Mouse (Mus musculus) brown adipose tissue, adult 24 weeks (tissue): Measurements from ENCODE around the gene Tnnt1. TPM values are rescaled to one million over a fixed set of nuclear protein-coding genes. Genes with fewer than 3 reads are reported as not detected.
"Not testable (repeated sequence)": the region's sequence is repeated elsewhere in the genome, so short reads cannot be mapped to it uniquely, and the experiment has no call there.

Experiments
- H3K27ac ChIP-seq: fragments of 200-500 bp; replicated peaks from 2 replicates; pipeline ENCODE4 v1.5.1; 2012; ENCODE audit warnings: low read depth, mild to moderate bottlenecking, low read length
- H3K4me1 ChIP-seq: fragments of 200-500 bp; 2 replicates; pipeline ENCODE4 v1.6.1; 2012; ENCODE audit warnings: low read length, mixed read lengths; ENCODE audit not compliant: control insufficient read depth, insufficient read depth, insufficient read length
- H3K4me3 ChIP-seq: fragments of 200-500 bp; 2 replicates; pipeline ENCODE4 v1.5.1; 2012; ENCODE audit warnings: low read depth, mild to moderate bottlenecking, low read length, moderate library complexity; ENCODE audit not compliant: insufficient read depth
- polyA plus RNA-seq: library from polyadenylated mRNA; stranded (reverse); fragments of >200 nt; gene quantifications from 2 replicates; pipeline ENCODE4 v1.2.4, GENCODE M21; 2012; ENCODE audit not compliant: missing spikeins, insufficient read depth, insufficient read length

Tnnt1 gene
- polyA plus RNA-seq = 25.6 and 40.1 TPM in 2 replicates

- Histone ChIP-seq H3K4me3 (no peak within 1 kb of the TSS), H3K4me1 (no peaks in the 10 kb centered on the region), H3K27ac (no peak within 1 kb of the TSS)
Observed at GRCm38 (mm10) chr7:4516332-4517050, at the start of gene Tnnt1. Tnnt1 (minus strand) TSS chr7:4516382.

GRCm38 (mm10) chr7:4562660-4563059 is 46.5 kb upstream of the Tnnt1 start:
- no peaks in the 10 kb centered on the region for H3K4me1 ChIP-seq
- no peak overlapping the region for H3K4me3 ChIP-seq
- H3K27ac ChIP-seq = no peak overlapping the region

GRCm38 (mm10) chr7:4557167-4557560 is 41.0 kb upstream of the Tnnt1 start:
- Histone ChIP-seq H3K27ac (no peak overlapping the region), H3K4me1 (no peaks in the 10 kb centered on the region), H3K4me3 (no peak overlapping the region)

GRCm38 (mm10) chr7:4556256-4557166 is 40.3 kb upstream of the Tnnt1 start:
- H3K4me3 ChIP-seq = no peak overlapping the region
- no peak overlapping the region for H3K27ac ChIP-seq
- no peaks in the 10 kb centered on the region for H3K4me1 ChIP-seq

- Histone ChIP-seq H3K4me1 (no peaks in the 10 kb centered on the region), H3K4me3 (no peak within 1 kb of the TSS), H3K27ac (no peak within 1 kb of the TSS)
Observed at GRCm38 (mm10) chr7:4547221-4547641, 31.0 kb upstream of the Tnnt1 start, which contains the start of gene Syt5. Syt5 (minus strand) TSS chr7:4547541.

GRCm38 (mm10) chr7:4546591-4547131 is 30.5 kb upstream of the Tnnt1 start:
- H3K4me3 ChIP-seq = no peak overlapping the region

DNA sequence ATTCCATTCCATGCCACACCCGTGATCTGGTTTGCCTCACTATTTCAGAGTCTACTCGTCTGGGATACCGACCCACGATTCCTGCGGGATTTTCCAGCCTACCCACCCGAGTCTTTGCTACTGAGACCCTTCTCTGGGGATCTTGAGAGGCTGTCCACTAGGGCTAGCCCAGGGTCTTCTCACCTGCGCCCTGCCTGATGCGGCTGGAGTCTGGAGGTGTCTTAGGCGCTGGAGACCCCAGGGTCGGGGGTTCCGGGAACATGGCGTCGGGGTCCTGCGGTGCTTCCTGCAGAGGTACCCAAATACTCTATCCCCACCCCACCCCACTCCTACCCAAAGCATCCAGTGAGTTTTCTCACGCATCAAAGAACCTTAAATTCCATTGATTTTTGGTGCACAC is 29.9 kb upstream of the Tnnt1 start:
- H3K27ac ChIP-seq = no peak overlapping the region
- no peaks in the 10 kb centered on the region for H3K4me1 ChIP-seq
- no peak overlapping the region for H3K4me3 ChIP-seq

More at GRCm38 (mm10) chr7:4546591-4547131, 30.5 kb upstream of the Tnnt1 start:
- Histone ChIP-seq H3K4me1 (no peaks in the 10 kb centered on the region), H3K27ac (no peak overlapping the region)

- no peak overlapping the region for H3K4me3 ChIP-seq
- no peaks in the 10 kb centered on the region for H3K4me1 ChIP-seq
- no peak overlapping the region for H3K27ac ChIP-seq
Observed at GRCm38 (mm10) chr7:4542013-4542412, 25.8 kb upstream of the Tnnt1 start.

- Histone ChIP-seq H3K4me1 (no peaks in the 10 kb centered on the region), H3K4me3 (no peak overlapping the region), H3K27ac (no peak overlapping the region)
Observed at GRCm38 (mm10) chr7:4541344-4541743, 25.2 kb upstream of the Tnnt1 start.

DNA sequence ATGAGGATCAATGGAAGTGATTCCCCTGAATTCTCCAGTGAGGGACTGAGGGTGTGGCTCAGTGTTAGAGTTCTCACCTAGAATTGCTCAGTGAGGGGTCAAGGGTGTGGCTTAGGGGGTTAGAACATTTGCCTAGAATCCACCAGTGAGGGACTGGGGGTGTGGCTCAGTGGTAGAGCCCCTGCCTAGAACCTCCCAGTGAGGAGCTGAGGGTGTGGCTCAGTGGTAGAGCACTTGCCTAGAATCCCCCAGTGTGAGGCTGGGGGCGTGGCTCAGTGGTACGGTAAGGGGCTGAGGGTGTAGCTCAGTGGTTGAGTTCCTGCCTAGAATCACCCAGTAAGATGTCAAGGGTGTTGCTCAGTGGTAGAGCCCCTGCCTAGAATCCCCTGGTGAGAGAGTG is 22.8 kb upstream of the Tnnt1 start:
- H3K4me1 ChIP-seq = no peaks in the 10 kb centered on the region
- H3K4me3 ChIP-seq = no peak overlapping the region
- no peak overlapping the region for H3K27ac ChIP-seq

DNA sequence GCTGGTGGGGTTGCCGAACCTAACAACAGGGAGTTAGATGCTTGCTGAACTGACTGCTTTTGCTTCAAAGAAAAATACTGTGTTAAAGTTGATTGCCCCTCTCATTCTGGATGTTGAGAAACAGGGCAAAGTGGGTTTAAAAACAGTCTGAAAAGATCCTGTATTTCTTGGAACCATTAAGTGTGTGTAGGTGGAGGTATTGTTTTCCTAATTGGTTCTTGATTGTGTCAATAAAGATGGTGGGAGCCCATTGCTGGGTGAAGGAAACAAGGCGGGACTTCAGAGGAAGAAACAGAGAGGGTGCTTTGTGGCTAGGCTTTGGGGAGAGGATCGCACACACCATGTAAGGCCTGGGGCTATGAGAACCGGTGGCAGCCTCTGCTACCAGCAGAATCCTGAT is 21.0 kb upstream of the Tnnt1 start:
- no peak overlapping the region for H3K4me3 ChIP-seq
- no peak overlapping the region for H3K27ac ChIP-seq
- no peaks in the 10 kb centered on the region for H3K4me1 ChIP-seq

DNA sequence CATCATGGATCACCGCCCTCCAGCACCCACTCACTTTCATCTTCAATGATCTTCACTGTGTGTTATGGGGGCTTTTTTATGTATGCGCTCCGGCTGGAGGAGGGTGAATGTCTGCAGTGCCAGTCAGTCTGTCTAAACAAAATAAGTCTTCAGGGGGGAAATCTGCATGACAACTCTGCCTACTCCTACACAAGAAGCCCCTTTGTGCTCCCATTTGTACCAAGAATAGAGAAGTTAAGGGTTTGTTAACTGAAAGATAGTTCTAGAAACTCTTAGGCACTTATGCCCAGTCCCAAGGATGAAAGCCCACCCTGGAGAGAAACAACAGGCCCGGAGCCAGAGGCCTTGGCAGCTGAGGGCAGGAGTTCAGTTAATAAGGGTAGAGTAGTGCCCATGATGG is 20.2 kb upstream of the Tnnt1 start:
- H3K27ac ChIP-seq = no peak overlapping the region
- H3K4me3 ChIP-seq = no peak overlapping the region
- no peaks in the 10 kb centered on the region for H3K4me1 ChIP-seq

GRCm38 (mm10) chr7:4532005-4532729 is 16.0 kb upstream of the Tnnt1 start, which contains the start of gene Dnaaf3:
Dnaaf3 (minus strand) TSS chr7:4532453.
- no peak within 1 kb of the TSS for H3K27ac ChIP-seq
- no peaks in the 10 kb centered on the region for H3K4me1 ChIP-seq
- H3K4me3 ChIP-seq = peak within 1 kb of the TSS; percentile 44

- H3K27ac ChIP-seq, H3K4me3 ChIP-seq, H3K4me1 ChIP-seq: not testable (repeated sequence)
Observed at GRCm38 (mm10) chr7:4530166-4530565, 14.0 kb upstream of the Tnnt1 start.

DNA sequence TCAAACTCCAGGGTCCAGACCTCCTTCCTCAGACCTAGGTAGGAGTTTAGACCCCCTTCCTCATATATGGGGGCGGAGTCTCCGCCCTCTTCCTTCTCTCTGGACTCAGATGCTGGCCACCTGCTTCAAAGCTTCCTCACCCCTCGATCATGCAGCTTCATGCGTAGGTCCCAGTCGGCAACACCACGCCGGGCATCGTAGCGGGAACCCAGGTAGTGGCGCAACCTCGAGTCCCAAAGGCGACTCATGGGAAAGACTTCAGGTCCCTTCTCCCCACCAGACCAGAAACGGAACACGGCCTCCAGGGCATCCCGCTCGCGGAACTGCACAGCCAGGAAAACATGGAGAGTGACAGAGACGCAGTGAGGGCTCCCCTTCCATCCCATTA is 11.1 kb upstream of the Tnnt1 start:
- Histone ChIP-seq H3K27ac (no peak overlapping the region), H3K4me1 (no peaks in the 10 kb centered on the region), H3K4me3 (peak overlapping the region; percentile 61)
